Mouse (Mus musculus) MEL (cell line): ENCODE measurements around the gene Tekt5. TPM values are rescaled to one million over a fixed set of nuclear protein-coding genes. Genes with fewer than 3 reads are reported as not detected.

Experiments
- DNase-seq: peaks from one replicate; pipeline ENCODE4 v3.0.0; 2011; ENCODE audit warnings: low read depth, low spot score
- H3K27ac ChIP-seq: 2 replicates; pipeline ENCODE4 v1.5.1; 2012; ENCODE audit warnings: low read depth, mild to moderate bottlenecking, control low read depth, low read length, moderate library complexity; ENCODE audit not compliant: control insufficient read depth
- H3K27me3 ChIP-seq, 2 experiments: fragments of 150-350 bp in 1 of 2; sonication (generic) in 1 of 2; 2 replicates each; pipeline ENCODE4 v1.6.1; 2012; ENCODE audit warnings: low read length in 2 of 2, mild to moderate bottlenecking in 2 of 2, improper control_type of control experiment in 1 of 2, moderate library complexity in 1 of 2; ENCODE audit not compliant: insufficient read depth in 2 of 2, control insufficient read depth in 1 of 2
- H3K36me3 ChIP-seq, 2 experiments: 2 replicates each; pipeline ENCODE4 v1.6.1; 2012 to 2014; ENCODE audit warnings: low read length in 2 of 2, improper control_type of control experiment in 1 of 2, inconsistent platforms in 1 of 2, mild to moderate bottlenecking in 1 of 2; ENCODE audit not compliant: insufficient read depth in 2 of 2, control insufficient read depth in 1 of 2
- H3K4me1 ChIP-seq, 2 experiments: fragments of 150-350 bp in 1 of 2; sonication (generic) in 1 of 2; 2 replicates each; pipeline ENCODE4 v1.6.1; 2012; ENCODE audit warnings: low read length in 2 of 2, improper control_type of control experiment in 1 of 2, mild to moderate bottlenecking in 1 of 2; ENCODE audit not compliant: insufficient read depth in 2 of 2, control insufficient read depth in 1 of 2
- H3K4me3 ChIP-seq, 2 experiments: fragments of 150-350 bp in 1 of 2; sonication (generic) in 1 of 2; 2 replicates each; pipeline ENCODE4 v1.5.1; 2012; ENCODE audit warnings: low read depth in 2 of 2, low read length in 2 of 2, mild to moderate bottlenecking in 2 of 2, moderate library complexity in 2 of 2, control low read depth in 1 of 2, improper control_type of control experiment in 1 of 2; ENCODE audit not compliant: control insufficient read depth in 1 of 2, insufficient read depth in 1 of 2
- H3K79me2 ChIP-seq: 2 replicates; pipeline ENCODE4 v1.6.1; 2012; ENCODE audit warnings: mild to moderate bottlenecking, low read length, moderate library complexity; ENCODE audit not compliant: control insufficient read depth, poor library complexity, insufficient read depth
- H3K9ac ChIP-seq: 2 replicates; pipeline ENCODE4 v1.6.1; 2012; ENCODE audit warnings: low read depth, mild to moderate bottlenecking, control low read depth, low read length, moderate library complexity; ENCODE audit not compliant: control insufficient read depth, poor library complexity, severe bottlenecking
- H3K9me3 ChIP-seq: fragments of 150-350 bp; sonication (generic); replicated peaks from 2 replicates; pipeline ENCODE4 v1.6.1; 2012; ENCODE audit warnings: mild to moderate bottlenecking, low read length, improper control_type of control experiment, moderate library complexity; ENCODE audit not compliant: insufficient read depth
- BHLHE40 ChIP-seq: IDR thresholded peaks from 2 replicates; pipeline ENCODE4 v1.6.1; 2012; ENCODE audit warnings: low read depth, mild to moderate bottlenecking, inconsistent platforms, low read length, improper control_type of control experiment, borderline replicate concordance
- CHD1 ChIP-seq: IDR thresholded peaks from 2 replicates; pipeline ENCODE4 v1.6.1; 2012; ENCODE audit warnings: low read depth, mild to moderate bottlenecking, inconsistent platforms, low read length, improper control_type of control experiment
- CHD2 ChIP-seq: IDR thresholded peaks from 2 replicates; pipeline ENCODE4 v1.6.1; 2011; ENCODE audit warnings: low read length, improper control_type of control experiment
- CTCF ChIP-seq, 3 experiments: IDR thresholded peaks in 2 of 3; conservative IDR thresholded peaks in 1 of 3; 2 replicates each; pipeline ENCODE4 v1.5.1; 2011 to 2012; ENCODE audit warnings: low read length in 3 of 3, low read depth in 2 of 3, mild to moderate bottlenecking in 2 of 3, improper control_type of control experiment in 1 of 3, inconsistent platforms in 1 of 3, mixed read lengths in 1 of 3, moderate library complexity in 1 of 3; ENCODE audit not compliant: control insufficient read depth in 1 of 3, insufficient read depth in 1 of 3, poor library complexity in 1 of 3, severe bottlenecking in 1 of 3
- E2F4 ChIP-seq: IDR thresholded peaks from 2 replicates; pipeline ENCODE4 v1.6.1; 2011; ENCODE audit warnings: low read depth, low read length, improper control_type of control experiment, borderline replicate concordance
- EP300 ChIP-seq, 2 experiments: IDR thresholded peaks; 2 replicates each; pipeline ENCODE4 v1.6.1; 2011; ENCODE audit warnings: improper control_type of control experiment in 2 of 2, low read length in 2 of 2, low read depth in 1 of 2, mild to moderate bottlenecking in 1 of 2
- ETS1 ChIP-seq: IDR thresholded peaks from 2 replicates; pipeline ENCODE4 v1.6.1; 2012; ENCODE audit warnings: low read depth, mild to moderate bottlenecking, inconsistent platforms, low read length, improper control_type of control experiment, moderate library complexity
- GABPA ChIP-seq: IDR thresholded peaks from 2 replicates; pipeline ENCODE4 v1.6.1; 2012; ENCODE audit warnings: low read depth, mild to moderate bottlenecking, inconsistent platforms, low read length, improper control_type of control experiment, moderate library complexity
- GATA1 ChIP-seq: IDR thresholded peaks from 2 replicates; pipeline ENCODE4 v1.6.1; 2011; ENCODE audit warnings: low read depth, low read length, improper control_type of control experiment
- HCFC1 ChIP-seq: IDR thresholded peaks from 2 replicates; pipeline ENCODE4 v1.6.1; 2012; ENCODE audit warnings: low read depth, mild to moderate bottlenecking, inconsistent platforms, low read length, improper control_type of control experiment, moderate library complexity
- KAT2A ChIP-seq: conservative IDR thresholded peaks from 2 replicates; pipeline ENCODE4 v1.6.1; 2012; ENCODE audit warnings: low read depth, low read length, improper control_type of control experiment, inconsistent platforms
- MAFK ChIP-seq: IDR thresholded peaks from 2 replicates; pipeline ENCODE4 v1.6.1; 2011; ENCODE audit warnings: low read depth, mild to moderate bottlenecking, low read length, improper control_type of control experiment, borderline replicate concordance
- MAX ChIP-seq: IDR thresholded peaks from 2 replicates; pipeline ENCODE4 v1.6.1; 2011; ENCODE audit warnings: low read length, improper control_type of control experiment
- MAZ ChIP-seq: IDR thresholded peaks from 2 replicates; pipeline ENCODE4 v1.6.1; 2012; ENCODE audit warnings: low read depth, mild to moderate bottlenecking, inconsistent platforms, low read length, improper control_type of control experiment
- MXI1 ChIP-seq: IDR thresholded peaks from 2 replicates; pipeline ENCODE4 v1.6.1; 2011; ENCODE audit warnings: mild to moderate bottlenecking, low read depth, low read length, improper control_type of control experiment
- MYB ChIP-seq: IDR thresholded peaks from 2 replicates; pipeline ENCODE4 v1.6.1; 2011; ENCODE audit warnings: mild to moderate bottlenecking, low read depth, low read length, improper control_type of control experiment
- MYC ChIP-seq: IDR thresholded peaks from 2 replicates; pipeline ENCODE4 v1.6.1; 2011; ENCODE audit warnings: low read depth, mild to moderate bottlenecking, low read length, improper control_type of control experiment, moderate library complexity
- POLR2AphosphoS2 ChIP-seq: IDR thresholded peaks from 2 replicates; pipeline ENCODE4 v1.6.1; 2011; ENCODE audit warnings: low read length, improper control_type of control experiment
- POLR2AphosphoS5 ChIP-seq: IDR thresholded peaks from 2 replicates; pipeline ENCODE4 v1.6.1; 2012; ENCODE audit warnings: low read depth, borderline replicate concordance, mild to moderate bottlenecking, inconsistent platforms, low read length, moderate library complexity, mixed read lengths
- RAD21 ChIP-seq: IDR thresholded peaks from 2 replicates; pipeline ENCODE4 v1.6.1; 2011; ENCODE audit warnings: mild to moderate bottlenecking, low read depth, low read length, improper control_type of control experiment
- SIN3A ChIP-seq: IDR thresholded peaks from 2 replicates; pipeline ENCODE4 v1.6.1; 2012; ENCODE audit warnings: low read length, improper control_type of control experiment, inconsistent platforms
- SMC3 ChIP-seq: IDR thresholded peaks from 2 replicates; pipeline ENCODE4 v1.6.1; 2011; ENCODE audit warnings: low read depth, low read length, improper control_type of control experiment
- TAL1 ChIP-seq: IDR thresholded peaks from 2 replicates; pipeline ENCODE4 v1.6.1; 2012; ENCODE audit warnings: mild to moderate bottlenecking, inconsistent platforms, low read length, moderate library complexity, mixed read lengths
- UBTF ChIP-seq: IDR thresholded peaks from 2 replicates; pipeline ENCODE4 v1.6.1; 2012; ENCODE audit warnings: low read depth, mild to moderate bottlenecking, inconsistent platforms, low read length, improper control_type of control experiment, moderate library complexity, borderline replicate concordance; ENCODE audit not compliant: insufficient read depth
- USF1 ChIP-seq: IDR thresholded peaks from 2 replicates; pipeline ENCODE4 v1.6.1; 2014; ENCODE audit warnings: low read depth, mild to moderate bottlenecking, inconsistent platforms, low read length, improper control_type of control experiment, moderate library complexity
- USF2 ChIP-seq, 2 experiments: IDR thresholded peaks; 2 replicates each; pipeline ENCODE4 v1.6.1; 2011 to 2012; ENCODE audit warnings: improper control_type of control experiment in 2 of 2, low read length in 2 of 2, borderline replicate concordance in 1 of 2, inconsistent platforms in 1 of 2, low read depth in 1 of 2, mild to moderate bottlenecking in 1 of 2; ENCODE audit not compliant: insufficient read depth in 1 of 2
- ZC3H11A ChIP-seq: IDR thresholded peaks from 2 replicates; pipeline ENCODE4 v1.6.1; 2012; ENCODE audit warnings: low read depth, mild to moderate bottlenecking, inconsistent platforms, low read length, improper control_type of control experiment
- ZKSCAN1 ChIP-seq: IDR thresholded peaks from 2 replicates; pipeline ENCODE4 v1.6.1; 2012; ENCODE audit warnings: low read depth, mild to moderate bottlenecking, inconsistent platforms, low read length, improper control_type of control experiment, moderate library complexity
- ZMIZ1 ChIP-seq: IDR thresholded peaks from 2 replicates; pipeline ENCODE4 v1.6.1; 2012; ENCODE audit warnings: low read depth, mild to moderate bottlenecking, inconsistent platforms, low read length, improper control_type of control experiment, moderate library complexity
- ZNF384 ChIP-seq: IDR thresholded peaks from 2 replicates; pipeline ENCODE4 v1.6.1; 2012; ENCODE audit warnings: low read depth, mild to moderate bottlenecking, inconsistent platforms, low read length, improper control_type of control experiment
- polyA plus RNA-seq, 2 experiments: library from polyadenylated mRNA; stranded (reverse) in 1 of 2; unstranded in 1 of 2; fragments of >175 nt in 1 of 2; fragments of >200 nt in 1 of 2; gene quantifications; 2 replicates each; pipeline versions ENCODE4 v1.2.1 to v1.2.4; 2012; ENCODE audit warnings: low replicate concordance in 2 of 2, low read depth in 1 of 2; ENCODE audit not compliant: insufficient read length in 2 of 2, insufficient read depth in 1 of 2, missing spikeins in 1 of 2
- total RNA-seq: library from RNA; depleted of rRNA; stranded (reverse); fragments of 300-350 nt; gene quantifications from 2 replicates; pipeline ENCODE4 v1.2.3, GENCODE M21; 2012

Tekt5 gene
- total and polyA plus RNA-seq, 3 experiments, result 0.08 to 0.25 TPM; not detected in 1

- TF ChIP-seq POLR2AphosphoS5, result no peak
- no peak for TF ChIP-seq ETS1
- TF ChIP-seq MAFK, result no peak
- TF ChIP-seq GATA1, result no peak
- TF ChIP-seq MAX, result peak; percentile 73; the same call in 1 of the 2 replicates
- TF ChIP-seq POLR2AphosphoS2, result peak; percentile 91
- no peak for TF ChIP-seq CTCF (IDR thresholded peaks at IDR 0.05 in 2 of 3, conservative IDR thresholded peaks at IDR 0.05 in 1 of 3; ENCODE audit: control insufficient read depth in 1 of 3, insufficient read depth in 1 of 3, low read depth in 2 of 3, low read length in 3 of 3, poor library complexity in 1 of 3, severe bottlenecking in 1 of 3)
- peak; percentile 82 for TF ChIP-seq SIN3A
- no peak for TF ChIP-seq ZC3H11A
- peak; percentile 19; the same call in 1 of the 2 replicates for TF ChIP-seq E2F4
- TF ChIP-seq USF2 (IDR thresholded peaks at IDR 0.05; ENCODE audit: borderline replicate concordance in 1 of 2, insufficient read depth in 1 of 2, low read depth in 1 of 2, low read length in 2 of 2), result no peak
- TF ChIP-seq CHD1, result no peak
- no peak for TF ChIP-seq TAL1
- TF ChIP-seq ZNF384, result no peak
- no peak for TF ChIP-seq GABPA
- no peak for TF ChIP-seq MYB
- TF ChIP-seq ZMIZ1, result peak; percentile 81; the same call in 1 of the 2 replicates
- TF ChIP-seq BHLHE40, result no peak
- TF ChIP-seq MXI1, result peak; percentile 49
- TF ChIP-seq MAZ, result no peak
- TF ChIP-seq KAT2A, result no peak
These were observed 16.8 kb upstream of the Tekt5 start, which contains the start of gene Nubp1 (continued) for GRCm38 (mm10) chr16:10411764-10412746.

GRCm38 (mm10) chr16:10399160-10399559, 3.9 kb upstream of the Tekt5 start:
- no peak for TF ChIP-seq HCFC1
- peak; percentile 90 for TF ChIP-seq RAD21
- TF ChIP-seq UBTF, result no peak
- TF ChIP-seq SMC3, result peak; percentile 97
- TF ChIP-seq CTCF (IDR thresholded peaks at IDR 0.05 in 2 of 3, conservative IDR thresholded peaks at IDR 0.05 in 1 of 3; ENCODE audit: control insufficient read depth in 1 of 3, insufficient read depth in 1 of 3, low read depth in 2 of 3, low read length in 3 of 3, poor library complexity in 1 of 3, severe bottlenecking in 1 of 3), result peak; percentile 82 to 96 (median 92)
- no peak for TF ChIP-seq CHD2
- TF ChIP-seq GATA1, result peak; percentile 67
- no peak for TF ChIP-seq EP300 (IDR thresholded peaks at IDR 0.05; ENCODE audit: low read depth in 1 of 2, low read length in 2 of 2)
- 0 out of 2 replicates have a peak, but pooled peaks have one; percentile 18 for TF ChIP-seq MYC
- TF ChIP-seq MYB, result no peak
- peak; percentile 89 for TF ChIP-seq ZC3H11A
- no peak for TF ChIP-seq POLR2AphosphoS5
- TF ChIP-seq POLR2AphosphoS2, result no peak
- TF ChIP-seq ZKSCAN1, result no peak
- TF ChIP-seq ZNF384, result 0 out of 2 replicates have a peak, but pooled peaks have one; percentile 24
- no peak for TF ChIP-seq USF1
- 0 out of 2 replicates have a peak, but pooled peaks have one; percentile 30 for TF ChIP-seq BHLHE40
- no peaks in the 10 kb centered on the region for H3K79me2 ChIP-seq
- peak; percentile 72 for DNase-seq

More at GRCm38 (mm10) chr16:10399160-10399559, 3.9 kb upstream of the Tekt5 start:
- H3K27ac ChIP-seq, result no peak overlapping the region
- H3K4me1 ChIP-seq, result no peaks in the 10 kb centered on the region
- no peaks in the 10 kb centered on the region for H3K9me3 ChIP-seq
- no peak overlapping the region for H3K4me3 ChIP-seq
- H3K27me3 ChIP-seq, result peaks cover 0 to 2% of the 10 kb centered on the region in 2 experiments; a peak in 1 of 4 replicates
- H3K9ac ChIP-seq, result no peak overlapping the region
- H3K36me3 ChIP-seq, result no peaks in the 10 kb centered on the region
